Mouse (Mus musculus) adrenal gland (tissue): ENCODE results near the gene Plekha5.

ENCODE experiments used
- intact Hi-C: fragments of 180-260 bp; cut with DNase I; formaldehyde crosslinking; loops from one replicate; pipeline ENCODE4 v1.15.1; 2025

The Plekha5 gene

GRCm38 (mm10) chr6:140454388-140454787, 30.5 kb downstream of the Plekha5 start:
- intact Hi-C loops, result no loop called here

DNA sequence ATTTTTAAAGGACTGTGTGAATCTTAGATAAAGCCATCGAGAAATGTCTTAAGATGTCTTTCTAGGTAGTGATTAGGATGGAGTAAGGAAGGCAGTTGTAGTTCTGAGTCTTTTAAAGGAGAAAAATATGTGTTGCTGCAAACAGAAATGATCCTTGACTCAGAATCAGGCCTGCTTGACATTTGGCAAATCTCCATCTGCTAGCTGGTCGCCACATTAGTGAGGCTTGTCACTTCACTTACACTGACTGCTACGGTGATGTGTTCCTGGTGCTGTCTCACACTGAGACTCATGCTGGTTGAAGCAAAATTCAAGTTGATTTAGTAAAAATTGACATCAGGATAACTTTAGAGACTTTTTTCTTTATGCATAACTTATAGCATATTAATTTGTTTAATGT, 32.0 kb downstream of the Plekha5 start:
- intact Hi-C loops, result no loop called here

DNA sequence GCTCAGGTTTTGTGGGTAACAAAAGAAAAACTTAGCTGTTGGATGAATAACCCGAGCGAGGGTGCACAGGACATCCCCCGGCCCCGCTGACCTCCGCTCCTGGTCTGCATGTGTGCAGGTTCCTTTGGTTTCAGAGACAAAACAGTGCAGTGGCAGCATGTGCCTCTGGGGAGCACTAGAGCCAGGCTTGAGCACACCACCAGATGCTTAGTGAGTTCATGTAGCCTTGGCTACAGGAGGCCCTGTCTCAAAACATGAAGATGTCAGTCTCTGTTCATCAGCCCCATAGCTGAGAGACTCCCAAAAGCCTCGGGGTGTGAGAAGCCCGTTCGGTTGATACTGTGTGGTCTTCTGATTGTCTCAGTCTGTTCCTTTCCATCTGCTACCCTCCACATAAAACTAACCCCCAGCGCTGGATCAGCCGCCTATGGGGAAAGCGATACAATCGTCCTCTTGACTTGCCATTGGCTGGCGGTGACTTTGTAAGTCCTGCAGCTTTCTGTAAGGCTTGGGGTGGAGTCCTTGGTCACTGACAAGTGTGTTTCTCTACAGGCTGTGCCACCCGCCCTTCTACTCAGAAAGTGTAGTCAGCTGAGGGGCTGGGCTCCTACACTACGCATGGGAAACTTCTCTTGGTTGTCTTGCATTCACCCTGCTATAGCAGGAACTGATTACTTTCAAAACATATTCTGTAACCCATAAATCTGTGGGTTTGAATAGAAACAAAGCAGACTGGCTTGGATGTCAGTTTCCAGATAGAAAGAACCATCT, 32.7 kb downstream of the Plekha5 start:
- intact Hi-C loops, result no loop called here

DNA sequence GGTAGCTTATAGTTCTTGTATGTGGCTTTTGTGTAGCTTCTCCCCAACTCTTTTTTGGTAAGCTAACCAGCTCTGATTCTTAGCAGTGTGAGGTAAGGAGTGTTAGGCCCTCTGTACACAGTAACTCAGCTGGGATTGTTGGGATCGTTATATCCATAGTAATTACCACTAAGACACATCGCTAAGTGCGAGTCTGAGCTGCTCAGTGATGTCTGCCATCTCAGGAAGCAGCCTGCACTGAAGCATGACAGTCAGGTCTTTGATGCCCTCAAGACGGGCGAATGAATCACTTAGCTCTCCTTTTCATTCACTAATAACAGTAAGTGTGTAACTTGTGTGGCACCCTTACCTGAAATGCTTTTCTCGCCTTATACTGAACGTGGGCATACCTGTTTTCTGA, 36.5 kb downstream of the Plekha5 start:
- intact Hi-C loops, result no loop called here

GRCm38 (mm10) chr6:140464818-140465217, 41.0 kb downstream of the Plekha5 start:
- intact Hi-C loops, result no loop called here

GRCm38 (mm10) chr6:140465946-140466646, 42.2 kb downstream of the Plekha5 start:
- intact Hi-C loops, result no loop called here

- intact Hi-C loops, result no loop called here
Measured at GRCm38 (mm10) chr6:140466841-140467240, 43.0 kb downstream of the Plekha5 start.

DNA sequence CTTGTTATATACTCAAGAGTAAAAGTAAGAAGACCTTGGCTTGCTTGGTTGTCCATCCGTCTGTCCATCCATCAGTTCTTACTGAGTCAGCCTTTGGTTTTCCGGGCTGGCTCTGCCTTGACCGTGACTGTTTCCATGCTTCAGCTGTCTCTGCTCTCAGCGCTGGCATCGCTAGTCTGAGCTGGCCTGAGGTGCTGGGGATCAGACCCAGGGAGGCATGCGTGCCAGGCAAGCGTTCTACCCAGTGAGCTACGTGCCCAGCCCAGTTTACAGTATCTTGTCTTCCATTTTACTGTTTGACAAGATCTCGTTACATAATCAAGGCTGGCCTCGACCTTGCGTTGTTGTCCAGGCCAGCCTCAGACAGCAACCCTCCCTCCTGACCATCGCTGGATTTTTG, 44.0 kb downstream of the Plekha5 start:
- intact Hi-C loops, result no loop called here

GRCm38 (mm10) chr6:140469791-140470190, 45.9 kb downstream of the Plekha5 start:
- intact Hi-C loops, result loop anchor here (5.0 to 10.0 kb wide), 3 partner anchors 48 to 235 kb away; no protein-coding TSS in a partner anchor

- intact Hi-C loops, result loop anchor here (5.0 to 10.0 kb wide), 3 partner anchors 46 to 233 kb away; no protein-coding TSS in a partner anchor
Measured at GRCm38 (mm10) chr6:140471751-140472150, 47.9 kb downstream of the Plekha5 start.

GRCm38 (mm10) chr6:140472345-140472744, 48.5 kb downstream of the Plekha5 start:
- intact Hi-C loops, result loop anchor here (5.0 to 10.0 kb wide), 3 partner anchors 45 to 232 kb away; no protein-coding TSS in a partner anchor

- intact Hi-C loops, result loop anchor here (10.0 kb wide), 2 partner anchors 79 to 229 kb away; no protein-coding TSS in a partner anchor
Measured at GRCm38 (mm10) chr6:140475393-140476087, 51.7 kb downstream of the Plekha5 start.

DNA sequence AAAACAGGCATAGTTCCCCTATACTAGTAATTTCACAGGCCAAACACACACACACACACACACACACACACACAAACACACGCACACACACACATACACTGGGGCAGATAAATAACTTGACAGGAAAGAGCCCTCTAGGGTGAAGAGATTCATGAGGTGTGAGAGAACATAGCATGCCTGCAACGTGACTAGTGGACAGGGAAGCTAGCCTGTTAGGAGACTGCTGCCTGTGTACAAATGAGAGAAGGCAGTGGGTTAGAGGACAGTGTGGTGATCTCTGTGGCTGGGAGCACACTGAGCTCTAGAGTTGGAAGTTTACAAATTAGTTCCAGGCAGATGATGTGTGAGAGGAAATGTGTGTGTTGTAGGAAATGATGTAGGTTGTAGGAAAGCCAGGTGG, 53.1 kb downstream of the Plekha5 start:
- intact Hi-C loops, result loop anchor here (10.0 kb wide), 2 partner anchors 78 to 228 kb away; no protein-coding TSS in a partner anchor

DNA sequence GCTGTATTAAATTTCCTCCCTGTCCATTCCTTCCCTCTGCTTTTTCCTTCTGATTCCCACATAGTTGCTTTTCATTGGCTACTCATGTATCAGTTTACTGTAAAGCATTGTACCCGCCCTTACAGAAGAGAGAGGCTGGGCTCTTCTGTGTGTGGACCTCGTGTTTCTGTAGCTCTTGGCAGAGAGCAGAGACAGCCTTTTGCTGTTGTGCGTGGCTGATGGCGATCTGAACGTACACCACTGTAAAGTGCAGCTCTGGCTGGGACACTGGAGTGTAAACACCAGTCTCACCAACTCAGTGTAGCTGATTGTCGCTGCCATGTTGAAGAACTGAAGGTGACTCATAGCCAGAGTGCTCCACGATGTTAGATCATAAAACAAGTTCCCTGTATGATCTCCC, 54.2 kb downstream of the Plekha5 start:
- intact Hi-C loops, result loop anchor here (10.0 kb wide), 2 partner anchors 77 to 227 kb away; no protein-coding TSS in a partner anchor

DNA sequence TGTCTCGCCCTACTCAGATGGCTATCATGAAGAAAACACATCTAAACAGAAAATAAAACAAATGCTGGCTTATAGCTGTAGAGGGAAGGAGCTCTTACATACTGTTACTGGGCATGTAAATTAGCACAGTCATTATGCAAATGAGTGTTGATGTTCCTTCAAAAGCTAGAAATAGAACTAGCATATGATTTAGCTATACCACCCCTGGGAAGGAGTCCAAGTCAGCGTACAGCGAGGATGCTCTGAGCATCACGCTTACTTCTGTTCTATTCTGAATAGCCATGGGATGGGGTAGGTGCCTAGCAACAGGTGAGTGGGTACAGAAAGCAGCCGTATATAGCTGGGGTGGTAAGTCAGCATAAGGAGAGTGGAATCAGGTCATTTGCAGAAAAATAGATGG, 55.1 kb downstream of the Plekha5 start:
- intact Hi-C loops, result loop anchor here (10.0 kb wide), 2 partner anchors 76 to 226 kb away; no protein-coding TSS in a partner anchor

GRCm38 (mm10) chr6:140480425-140481081, 56.7 kb downstream of the Plekha5 start:
- intact Hi-C loops, result no loop called here

DNA sequence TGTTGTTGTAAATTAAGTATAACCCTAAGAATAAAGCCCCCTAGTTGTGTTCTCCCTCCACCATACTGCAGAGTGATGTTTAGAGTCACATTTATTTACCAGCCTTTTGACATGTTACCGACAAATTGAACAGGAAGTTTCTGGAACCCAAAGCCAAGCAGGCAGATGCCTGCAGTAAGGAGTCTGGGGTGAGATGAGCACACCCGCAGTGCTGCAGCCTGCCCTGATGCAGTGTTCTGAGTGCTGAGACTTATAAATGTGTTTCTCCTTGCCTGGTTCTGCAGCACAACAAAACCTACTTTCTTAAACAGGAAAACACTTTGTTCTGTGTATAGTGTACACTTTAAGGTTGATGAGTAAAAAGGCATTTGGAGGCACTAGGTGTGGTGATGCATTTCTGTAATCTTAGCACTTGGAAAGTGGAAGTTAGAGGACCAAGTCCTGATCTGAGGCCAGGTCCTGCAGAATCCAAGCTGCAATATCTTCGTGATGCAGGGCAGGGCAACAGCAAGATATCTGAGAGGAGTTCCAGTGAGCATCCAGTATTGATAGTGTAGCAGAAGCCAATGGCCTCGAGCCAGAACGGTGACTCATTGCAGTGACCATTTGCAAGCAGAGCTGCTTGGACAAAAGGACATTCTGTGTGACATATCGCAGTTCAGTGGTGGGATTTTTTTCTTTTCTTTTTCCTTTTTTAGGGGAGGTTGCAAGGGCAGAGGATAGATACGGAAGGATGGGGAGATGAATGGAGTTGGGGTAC, 58.0 kb downstream of the Plekha5 start:
- intact Hi-C loops, result no loop called here

DNA sequence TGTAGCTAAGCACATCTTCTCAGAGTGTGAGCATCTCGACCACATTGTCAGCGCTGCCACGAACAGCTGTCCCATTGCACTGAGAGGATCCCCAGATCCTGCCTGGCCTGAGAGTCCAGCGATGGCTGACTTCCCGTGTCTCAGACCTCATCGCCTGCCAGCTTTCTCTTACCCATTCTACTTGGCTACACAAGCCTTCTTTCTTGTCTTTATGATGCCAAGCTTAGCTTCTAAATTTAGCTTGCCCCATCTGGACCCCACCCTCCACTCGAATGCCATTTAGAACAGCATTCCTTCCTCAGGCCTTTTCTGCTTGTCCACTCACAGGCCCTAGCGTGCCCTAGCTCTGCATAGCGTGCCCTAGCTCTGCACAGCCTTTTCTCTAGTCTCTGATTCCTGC, 60.3 kb downstream of the Plekha5 start:
- intact Hi-C loops, result no loop called here

GRCm38 (mm10) chr6:140485636-140486035, 61.8 kb downstream of the Plekha5 start:
- intact Hi-C loops, result no loop called here

DNA sequence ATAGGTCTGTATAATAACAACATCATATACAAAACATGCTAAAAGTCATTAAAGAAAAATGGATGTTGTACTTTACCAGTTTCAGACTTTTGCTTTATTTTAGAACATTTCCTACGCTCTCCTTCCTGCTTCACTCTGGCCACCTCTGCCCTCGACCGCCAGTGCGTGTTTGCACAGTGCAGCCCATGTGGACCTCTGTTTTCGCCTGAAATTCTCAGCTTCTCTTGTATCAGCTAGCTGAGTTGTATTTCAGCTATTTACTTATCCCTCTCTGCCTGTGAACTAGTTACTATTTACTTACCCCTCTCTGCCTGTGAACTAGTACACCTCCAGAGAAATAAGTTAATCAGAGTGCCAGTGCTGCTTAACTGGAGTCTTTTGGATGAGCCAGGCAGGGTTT, 62.8 kb downstream of the Plekha5 start:
- intact Hi-C loops, result no loop called here
